Mouse (Mus musculus) bone marrow macrophage, adult 2 months (primary cell): ENCODE data around the gene Tmeff1.

Source experiments
- CTCF ChIP-seq: IDR thresholded peaks from 2 replicates; pipeline ENCODE4 v1.5.1; 2012; ENCODE audit warnings: low read depth, mild to moderate bottlenecking, low read length, moderate library complexity
- POLR2A ChIP-seq: IDR thresholded peaks from 2 replicates; pipeline ENCODE4 v1.6.1; 2012; ENCODE audit warnings: mild to moderate bottlenecking, low read depth, low read length, borderline replicate concordance

GRCm38 (mm10) chr4:48561824-48562223 lies 23.1 kb upstream of the Tmeff1 start:
- TF ChIP-seq CTCF (no peak), POLR2A (no peak)
